Mouse (Mus musculus) liver, embryonic 14.5 days (tissue): ENCODE measurements around the gene Celsr1.

Experiments
- CTCF ChIP-seq: IDR thresholded peaks from 2 replicates; pipeline ENCODE4 v1.5.1; 2016; ENCODE audit warnings: antibody characterized with exemption, low read depth, control low read depth
- EP300 ChIP-seq: IDR thresholded peaks from 2 replicates; pipeline ENCODE4 v1.6.1; 2016; ENCODE audit warnings: antibody characterized with exemption, low read depth

DNA sequence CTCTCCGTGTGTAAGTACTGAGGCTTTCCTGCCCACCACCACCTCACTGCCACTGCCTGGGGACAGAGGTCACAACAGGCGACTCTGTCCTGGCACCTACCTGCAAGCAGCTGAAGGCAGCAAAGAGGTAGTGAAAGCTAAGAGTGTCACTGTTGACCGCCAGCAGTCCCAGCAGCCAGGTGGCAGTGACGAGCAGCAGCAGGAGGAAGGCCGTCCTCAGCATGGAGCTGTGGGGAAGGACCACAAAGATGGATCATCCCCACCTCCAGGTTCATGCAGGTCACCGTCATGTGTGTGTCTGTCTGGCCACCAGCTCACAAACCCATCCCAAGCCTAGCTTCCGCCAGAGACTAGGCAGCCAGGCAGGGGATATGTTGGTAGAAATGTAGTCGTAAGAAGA is 129.8 kb downstream of the Celsr1 start:
- TF ChIP-seq CTCF (peak; percentile 81), EP300 (no peak)
